Mouse (Mus musculus): ENCODE measurements at regions not wholly inside any gene's neighbourhood (a gene's known extent, or its start where the extent isn't known, plus 50 kb on each side); places are given as distances from the start of the nearest gene placed in this dataset.

GRCm38 (mm10) chr10:96515164-96515922 is 101.5 kb upstream of the Btg1 start:
- Histone ChIP-seq H3K9ac (no peak overlapping the region), H3K4me2 (no peak overlapping the region), H3K27ac (replicated peaks) (no peak overlapping the region), H3K36me3 (replicated peaks) (no peaks in the 10 kb centered on the region), H3K4me3 (replicated peaks) (no peak overlapping the region), H3K4me1 (replicated peaks) (no peaks in the 10 kb centered on the region), H3K9me3 (replicated peaks) (no peaks in the 10 kb centered on the region), H3K27me3 (no peaks in the 10 kb centered on the region)
- no peak for ATAC-seq (ENCODE audit: insufficient read depth)
- WGBS (ENCODE audit: insufficient replicate concordance), result 72% methylated on average over 10 of the region's 10 CpGs

DNA sequence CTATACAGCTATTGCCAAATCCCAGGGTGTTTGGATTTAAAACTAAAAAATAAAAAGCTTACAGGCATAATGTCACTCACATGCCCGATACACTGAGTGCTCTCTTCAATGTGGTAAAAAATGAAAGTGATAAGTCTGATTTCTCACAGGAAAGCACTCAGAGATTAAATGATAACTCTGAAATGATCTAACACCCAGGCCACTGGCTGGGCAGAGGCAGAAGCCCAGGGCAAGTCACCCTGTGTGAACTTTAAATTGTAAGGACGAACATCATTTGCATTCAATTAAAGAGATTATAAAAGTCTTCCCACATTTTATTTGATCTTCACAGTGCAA is 100.9 kb upstream of the Btg1 start:
- Histone ChIP-seq H3K4me1 (replicated peaks) (no peaks in the 10 kb centered on the region), H3K4me3 (replicated peaks) (no peak overlapping the region), H3K9ac (no peak overlapping the region), H3K27ac (replicated peaks) (no peak overlapping the region), H3K9me3 (replicated peaks) (no peaks in the 10 kb centered on the region), H3K27me3 (no peaks in the 10 kb centered on the region), H3K36me3 (replicated peaks) (no peaks in the 10 kb centered on the region), H3K4me2 (no peak overlapping the region)
- no peak for ATAC-seq (ENCODE audit: insufficient read depth)
- 61% methylated on average over 2 of the region's 2 CpGs for WGBS (ENCODE audit: insufficient replicate concordance)

GRCm38 (mm10) chr10:96519411-96519810 is 97.4 kb upstream of the Btg1 start:
- WGBS (ENCODE audit: insufficient replicate concordance), result 54% methylated on average over 3 of the region's 3 CpGs

DNA sequence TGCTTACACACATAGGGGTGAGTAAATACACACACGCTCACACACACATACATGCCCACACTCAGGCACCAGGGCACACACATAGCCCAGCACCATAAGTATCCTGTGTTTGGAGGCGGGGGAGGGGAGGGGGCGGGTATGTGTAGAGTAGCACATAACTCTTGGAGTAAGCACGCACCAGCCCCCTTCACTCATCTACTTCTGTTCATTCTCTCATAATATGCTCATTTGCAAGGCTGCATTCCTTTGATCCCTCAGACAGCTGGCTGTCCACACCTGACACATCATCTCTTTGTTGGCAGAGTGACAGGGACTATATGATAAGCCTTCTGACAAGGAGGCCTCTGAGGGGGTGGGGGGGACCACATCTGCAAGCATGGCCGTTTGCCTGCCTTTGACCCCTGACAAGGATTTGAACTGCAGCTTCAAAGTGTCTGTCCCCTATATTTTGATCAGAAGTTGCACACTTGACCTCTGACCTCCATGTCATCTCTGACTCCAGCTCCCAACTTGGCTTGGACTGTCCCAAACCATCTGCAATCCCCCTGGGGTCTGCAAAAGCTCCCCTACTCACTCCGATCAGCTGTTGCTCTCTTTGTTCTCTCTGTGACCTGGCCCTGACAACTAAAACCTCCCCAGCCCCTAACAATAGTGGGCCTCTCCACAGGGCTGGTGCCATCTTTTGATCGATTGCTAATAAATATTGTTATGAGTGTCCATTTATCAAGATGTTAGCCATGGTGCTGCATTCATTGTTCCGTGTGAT is 95.6 kb upstream of the Btg1 start:
- ATAC-seq (ENCODE audit: insufficient read depth), result no peak
- Histone ChIP-seq H3K4me1 (replicated peaks) (no peaks in the 10 kb centered on the region), H3K9ac (no peak overlapping the region), H3K9me3 (replicated peaks) (no peaks in the 10 kb centered on the region), H3K4me3 (replicated peaks) (no peak overlapping the region), H3K27me3 (no peaks in the 10 kb centered on the region), H3K4me2 (no peak overlapping the region), H3K36me3 (replicated peaks) (no peaks in the 10 kb centered on the region), H3K27ac (replicated peaks) (no peak overlapping the region)
- WGBS (ENCODE audit: insufficient replicate concordance), result 70% methylated on average over 8 of the region's 8 CpGs

More at GRCm38 (mm10) chr10:96519411-96519810, 97.4 kb upstream of the Btg1 start:
- Histone ChIP-seq H3K27me3 (no peaks in the 10 kb centered on the region), H3K36me3 (replicated peaks) (no peaks in the 10 kb centered on the region), H3K27ac (replicated peaks) (no peak overlapping the region), H3K9me3 (replicated peaks) (no peaks in the 10 kb centered on the region), H3K4me3 (replicated peaks) (no peak overlapping the region), H3K9ac (no peak overlapping the region), H3K4me2 (no peak overlapping the region), H3K4me1 (replicated peaks) (no peaks in the 10 kb centered on the region)
- no peak for ATAC-seq (ENCODE audit: insufficient read depth)

- H3K4me1 ChIP-seq (replicated peaks), result no peaks in the 10 kb centered on the region
- ATAC-seq (ENCODE audit: insufficient read depth), result no peak
- WGBS (ENCODE audit: insufficient replicate concordance), result 64% methylated on average over 20 of the region's 20 CpGs
Observed at GRCm38 (mm10) chr10:96523967-96524801, 92.6 kb upstream of the Btg1 start.

DNA sequence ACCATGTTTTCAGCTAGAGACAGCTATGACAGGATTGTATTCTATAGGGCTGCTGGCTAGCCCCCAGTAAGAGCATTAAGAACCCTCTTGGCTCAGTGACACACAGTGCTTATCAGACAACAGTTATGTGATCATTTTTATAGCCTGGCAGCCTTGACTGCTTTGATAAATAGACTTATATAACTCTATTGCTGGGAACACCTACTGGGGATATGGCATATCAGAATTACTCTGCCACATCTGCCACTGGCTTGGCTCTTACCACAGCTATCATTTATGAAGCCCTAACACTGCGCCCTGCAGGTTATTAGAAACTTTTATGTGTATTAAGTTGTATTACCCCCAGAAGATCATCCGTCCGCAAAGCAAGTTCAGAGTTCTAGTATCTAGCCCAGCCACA is 88.9 kb upstream of the Btg1 start:
- no peaks in the 10 kb centered on the region for H3K36me3 ChIP-seq (replicated peaks)
- no peak overlapping the region for H3K9ac ChIP-seq
- no peak overlapping the region for H3K27ac ChIP-seq (replicated peaks)
- ATAC-seq (ENCODE audit: insufficient read depth), result no peak
- no peaks in the 10 kb centered on the region for H3K9me3 ChIP-seq (replicated peaks)
- H3K4me3 ChIP-seq (replicated peaks), result no peak overlapping the region
- no peaks in the 10 kb centered on the region for H3K27me3 ChIP-seq
- 67% methylated on average over 3 of the region's 3 CpGs for WGBS (ENCODE audit: insufficient replicate concordance)
- no peak overlapping the region for H3K4me2 ChIP-seq
- H3K4me1 ChIP-seq (replicated peaks), result no peaks in the 10 kb centered on the region

More at GRCm38 (mm10) chr10:96523967-96524801, 92.6 kb upstream of the Btg1 start:
- Histone ChIP-seq H3K9ac (no peak overlapping the region), H3K27ac (replicated peaks) (no peak overlapping the region), H3K9me3 (replicated peaks) (no peaks in the 10 kb centered on the region), H3K27me3 (no peaks in the 10 kb centered on the region), H3K4me2 (no peak overlapping the region), H3K36me3 (replicated peaks) (no peaks in the 10 kb centered on the region), H3K4me3 (replicated peaks) (no peak overlapping the region)

- Histone ChIP-seq H3K27ac (replicated peaks) (no peak overlapping the region), H3K27me3 (no peaks in the 10 kb centered on the region), H3K4me3 (replicated peaks) (no peak overlapping the region), H3K4me1 (replicated peaks) (no peaks in the 10 kb centered on the region), H3K4me2 (no peak overlapping the region), H3K9me3 (replicated peaks) (no peaks in the 10 kb centered on the region), H3K9ac (no peak overlapping the region), H3K36me3 (replicated peaks) (no peaks in the 10 kb centered on the region)
- ATAC-seq (ENCODE audit: insufficient read depth), result no peak
- WGBS (ENCODE audit: insufficient replicate concordance), result 68% methylated on average over 7 of the region's 7 CpGs
Observed at GRCm38 (mm10) chr10:96534547-96535124, 82.2 kb upstream of the Btg1 start.

- no peak overlapping the region for H3K4me2 ChIP-seq
- H3K27ac ChIP-seq (replicated peaks), result no peak overlapping the region
- no peaks in the 10 kb centered on the region for H3K9me3 ChIP-seq (replicated peaks)
- no peak for ATAC-seq (ENCODE audit: insufficient read depth)
- no peaks in the 10 kb centered on the region for H3K36me3 ChIP-seq (replicated peaks)
- no peak overlapping the region for H3K4me3 ChIP-seq (replicated peaks)
- WGBS (ENCODE audit: insufficient replicate concordance), result 53% methylated on average over 9 of the region's 9 CpGs
- no peaks in the 10 kb centered on the region for H3K4me1 ChIP-seq (replicated peaks)
- no peaks in the 10 kb centered on the region for H3K27me3 ChIP-seq
- H3K9ac ChIP-seq, result no peak overlapping the region
Observed at GRCm38 (mm10) chr10:96535461-96535860, 81.3 kb upstream of the Btg1 start.

DNA sequence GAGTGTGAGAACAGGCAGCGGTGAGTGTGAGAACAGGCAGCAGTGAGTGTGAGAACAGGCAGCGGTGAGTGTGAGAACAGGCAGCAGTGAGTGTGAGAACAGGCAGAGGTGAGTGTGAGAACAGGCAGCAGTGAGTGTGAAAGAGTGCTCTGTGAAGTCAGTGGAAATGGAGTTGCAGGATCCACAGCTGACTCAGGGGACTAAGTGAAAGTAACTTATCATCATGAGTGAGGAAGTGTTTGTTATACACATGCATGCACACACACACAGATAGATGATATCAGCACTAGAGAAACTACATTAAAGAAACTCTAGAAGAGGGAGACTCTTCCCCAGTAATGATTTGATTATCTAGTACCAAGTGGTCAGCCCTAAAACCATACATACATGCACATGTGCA is 76.0 kb upstream of the Btg1 start:
- no peaks in the 10 kb centered on the region for H3K4me1 ChIP-seq (replicated peaks)
- 86% methylated on average over 2 of the region's 2 CpGs for WGBS (ENCODE audit: insufficient replicate concordance)
- H3K4me3 ChIP-seq (replicated peaks), result no peak overlapping the region
- no peaks in the 10 kb centered on the region for H3K9me3 ChIP-seq (replicated peaks)
- no peaks in the 10 kb centered on the region for H3K36me3 ChIP-seq (replicated peaks)
- H3K27ac ChIP-seq (replicated peaks), result no peak overlapping the region
- no peak for ATAC-seq (ENCODE audit: insufficient read depth)
- H3K27me3 ChIP-seq, result no peaks in the 10 kb centered on the region
- H3K9ac ChIP-seq, result no peak overlapping the region
- H3K4me2 ChIP-seq, result no peak overlapping the region

DNA sequence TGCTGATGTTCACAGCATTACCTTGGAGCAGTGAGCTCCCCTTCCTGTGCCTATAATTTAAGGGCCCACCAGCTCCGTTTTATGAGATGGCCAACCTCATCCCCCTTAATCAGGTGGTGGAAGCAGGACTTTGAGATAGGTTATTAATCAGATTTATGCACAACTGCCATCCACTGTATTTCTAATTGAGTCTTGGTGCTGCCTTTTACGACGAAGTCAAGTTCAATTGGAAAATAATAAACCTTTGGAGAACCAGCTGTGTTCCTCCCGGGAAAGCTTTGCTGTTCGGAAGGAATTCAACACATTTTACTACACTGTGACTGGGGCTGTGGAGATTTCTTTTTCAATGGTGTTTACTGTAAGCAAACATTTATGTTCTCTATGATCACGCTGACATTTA is 71.5 kb upstream of the Btg1 start:
- WGBS (ENCODE audit: insufficient replicate concordance), result 61% methylated on average over 6 of the region's 6 CpGs
- H3K4me3 ChIP-seq (replicated peaks), result no peak overlapping the region
- ATAC-seq (ENCODE audit: insufficient read depth), result no peak
- no peaks in the 10 kb centered on the region for H3K27me3 ChIP-seq
- H3K36me3 ChIP-seq (replicated peaks), result no peaks in the 10 kb centered on the region
- H3K9ac ChIP-seq, result no peak overlapping the region
- H3K4me1 ChIP-seq (replicated peaks), result no peaks in the 10 kb centered on the region
- no peaks in the 10 kb centered on the region for H3K9me3 ChIP-seq (replicated peaks)
- no peak overlapping the region for H3K27ac ChIP-seq (replicated peaks)
- no peak overlapping the region for H3K4me2 ChIP-seq
